Mouse (Mus musculus) cerebellum, adult 2 months (tissue): ENCODE data around the gene Tnfsf10.

Source experiments
- CTCF ChIP-seq: fragments of 200-500 bp; IDR thresholded peaks from 2 replicates; pipeline ENCODE4 v1.5.1; 2011; ENCODE audit warnings: low read depth, mild to moderate bottlenecking, control low read depth, low read length, moderate library complexity, borderline replicate concordance; ENCODE audit not compliant: insufficient read depth
- POLR2A ChIP-seq: fragments of 200-500 bp; IDR thresholded peaks from 2 replicates; pipeline ENCODE4 v1.6.1; 2011; ENCODE audit warnings: low read length, control low read depth, borderline replicate concordance; ENCODE audit not compliant: insufficient read depth

DNA sequence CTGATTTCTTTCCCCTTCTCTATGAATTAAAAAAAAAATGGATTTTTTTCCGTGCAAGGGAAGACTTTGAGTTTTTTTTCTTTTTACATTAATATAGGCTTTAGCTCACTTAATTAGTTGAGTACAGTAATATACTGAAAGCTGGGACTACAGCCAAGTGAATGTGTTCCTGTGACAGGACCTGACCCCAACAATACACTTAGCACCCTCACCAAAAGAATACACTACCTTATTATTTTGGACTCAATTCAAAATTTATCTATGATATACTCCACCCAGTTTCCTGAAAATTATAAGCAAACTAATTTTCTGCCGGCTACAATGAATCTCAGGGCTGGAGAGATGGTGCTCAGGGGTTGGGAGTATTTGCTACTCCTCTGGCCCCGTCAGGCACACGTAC, 47.7 kb upstream of the Tnfsf10 start:
- no peak for TF ChIP-seq CTCF
- TF ChIP-seq POLR2A: no peak
